Mouse (Mus musculus) midbrain, embryonic 14.5 days (tissue): ENCODE results near the gene Siah1a. TPM values are rescaled to one million over a fixed set of nuclear protein-coding genes. Genes with fewer than 3 reads are reported as not detected.

ENCODE experiments used
- ATAC-seq: fragments of 200-750 bp; cut with Nextera tagmentation; 2 replicates; pipeline ENCODE4 v1.8.0; 2017; ENCODE audit warnings: moderate number of reproducible peaks, moderate library complexity; ENCODE audit not compliant: low FRiP score, low TSS enrichment
- DNase-seq: peaks from one replicate; pipeline ENCODE4 v3.0.0-alpha.2; 2015
- H3K27ac ChIP-seq: fragments of 300-500 bp; sonication (generic); replicated peaks from 2 replicates; pipeline ENCODE4 v1.5.1; 2014; ENCODE audit warnings: mild to moderate bottlenecking, low read depth, low read length, moderate library complexity
- H3K27me3 ChIP-seq: fragments of 300-500 bp; sonication (generic); 2 replicates; pipeline ENCODE4 v1.6.1; 2014; ENCODE audit warnings: low read length, control low read depth, mixed read lengths; ENCODE audit not compliant: control insufficient read depth, insufficient read depth
- H3K36me3 ChIP-seq: fragments of 300-500 bp; sonication (generic); 2 replicates; pipeline ENCODE4 v1.6.1; 2014; ENCODE audit warnings: low read length, control low read depth; ENCODE audit not compliant: control insufficient read depth, insufficient read depth
- H3K4me1 ChIP-seq: fragments of 300-500 bp; sonication (generic); 2 replicates; pipeline ENCODE4 v1.6.1; 2014; ENCODE audit warnings: mild to moderate bottlenecking, antibody characterized with exemption, low read length, control low read depth; ENCODE audit not compliant: control insufficient read depth, insufficient read depth
- H3K4me2 ChIP-seq: fragments of 300-500 bp; sonication (generic); 2 replicates; pipeline ENCODE4 v1.6.1; 2014; ENCODE audit warnings: mild to moderate bottlenecking, low read length, moderate library complexity
- H3K4me3 ChIP-seq: fragments of 300-500 bp; sonication (generic); replicated peaks from 2 replicates; pipeline ENCODE4 v1.5.1; 2014; ENCODE audit warnings: low read depth, low read length
- H3K9ac ChIP-seq: fragments of 300-500 bp; sonication (generic); replicated peaks from 2 replicates; pipeline ENCODE4 v1.6.1; 2014; ENCODE audit warnings: mild to moderate bottlenecking, low read length, moderate library complexity
- H3K9me3 ChIP-seq: fragments of 300-500 bp; sonication (generic); 2 replicates; pipeline ENCODE4 v1.6.1; 2016; ENCODE audit warnings: low read length, control low read depth, mixed read lengths; ENCODE audit not compliant: control insufficient read depth
- WGBS: fragments of 180-500 bp; shearing (Covaris S2); extraction: QIAGEN DNeasy Blood & Tissue Kit; methylation state at CpG from one replicate; pipeline ENCODE4 v1.1.7; 2014; 5-methylcytosine and 5-hydroxymethylcytosine counted together
- polyA plus RNA-seq: library from polyadenylated mRNA; unstranded; fragments of >200 nt; fragmentation: Nextera tagmentation; extraction: Ambion mirVana; gene quantifications from 2 replicates; pipeline ENCODE4 v1.2.1, GENCODE M21; 2014

Siah1a gene
- polyA plus RNA-seq = 105 and 107 TPM in 2 replicates

DNA sequence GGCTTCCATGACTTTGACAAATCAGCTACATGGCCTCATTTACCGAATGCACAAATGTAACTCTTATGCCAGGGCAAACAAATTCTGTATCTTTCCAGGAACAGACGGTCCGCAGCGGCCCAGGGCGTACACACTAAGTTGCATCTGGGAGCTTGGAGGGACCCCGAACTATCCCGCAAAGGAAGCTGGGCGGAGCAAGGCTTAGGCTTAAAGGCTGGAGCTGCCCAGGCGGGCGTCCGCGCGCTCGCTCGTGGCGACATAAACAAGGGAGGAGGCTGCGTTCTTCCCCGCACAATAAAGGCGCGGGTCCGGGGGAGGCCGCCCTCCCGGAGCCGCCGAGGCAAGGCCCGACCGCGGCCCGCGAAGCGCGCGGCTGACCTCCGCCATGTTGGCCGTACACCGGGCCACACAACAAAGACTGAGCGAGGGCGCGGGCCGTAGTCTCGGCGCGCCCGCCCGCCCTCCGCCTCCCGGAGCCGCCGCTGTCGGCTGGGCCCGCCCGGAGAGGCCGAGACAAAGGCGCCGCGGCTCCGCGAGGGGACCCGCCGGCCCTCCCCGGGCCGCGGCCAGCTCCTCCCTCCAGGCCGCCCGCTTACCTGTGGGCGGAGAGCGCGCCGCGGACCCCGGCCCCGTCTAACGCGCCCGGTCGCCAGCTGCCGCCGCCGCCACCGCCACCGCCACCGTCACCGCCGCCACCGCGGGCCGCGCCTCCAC, at the start of gene Siah1a, which contains the start of gene Gm10638:
Siah1a (minus strand) TSS at position 714 of the 714 bp plus-strand sequence.
Gm10638 (plus strand) TSS at position 479 of the 714 bp plus-strand sequence.
- H3K27me3 ChIP-seq = no peaks in the 10 kb centered on the region
- WGBS = under 1% methylated on average over 71 of the region's 88 CpGs

DNA sequence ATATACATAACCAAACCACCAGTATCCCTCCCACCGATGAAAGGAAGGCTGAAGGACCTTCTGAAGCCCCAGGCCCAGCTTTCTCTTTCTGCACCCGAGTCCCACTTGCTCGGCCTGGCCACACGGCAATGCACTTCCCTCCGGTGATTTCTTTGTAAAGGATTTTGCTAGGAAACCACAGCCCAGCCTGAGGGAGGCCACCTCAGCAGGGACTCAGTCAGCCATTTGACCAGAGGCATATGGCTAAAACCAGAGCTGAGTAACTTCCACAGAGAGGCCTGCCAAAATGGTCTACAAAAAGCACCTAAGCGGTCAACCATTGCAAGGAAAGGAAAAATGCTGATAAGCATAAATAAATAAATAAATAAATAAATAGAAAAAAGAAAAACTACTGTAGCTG, 49.0 kb upstream of the Siah1a start:
- Histone ChIP-seq H3K4me2 (no peak overlapping the region), H3K4me1 (no peaks in the 10 kb centered on the region), H3K9ac (no peak overlapping the region), H3K36me3 (no peaks in the 10 kb centered on the region), H3K27me3 (no peaks in the 10 kb centered on the region), H3K27ac (no peak overlapping the region), H3K9me3 (no peaks in the 10 kb centered on the region), H3K4me3 (no peak overlapping the region)
- DNase-seq = no peak
- no peak for ATAC-seq
- 38% methylated on average over 6 of the region's 6 CpGs for whole genome bisulfite sequencing

More for the DNA sequence above, at the start of gene Siah1a, which contains the start of gene Gm10638:
- ATAC-seq (peak; percentile 87), DNase-seq (peak; percentile 81)
- H3K4me1 ChIP-seq = peaks cover 22% of the 10 kb centered on the region
- peak within 1 kb of the TSS; percentile 90 for H3K4me3 ChIP-seq
- H3K9me3 ChIP-seq = no peaks in the 10 kb centered on the region
- no peaks in the 10 kb centered on the region for H3K36me3 ChIP-seq
- peak within 1 kb of the TSS; percentile 99 for H3K27ac ChIP-seq
- H3K4me2 ChIP-seq = peak within 1 kb of the TSS; percentile 68
- H3K9ac ChIP-seq = peak within 1 kb of the TSS; percentile 97

DNA sequence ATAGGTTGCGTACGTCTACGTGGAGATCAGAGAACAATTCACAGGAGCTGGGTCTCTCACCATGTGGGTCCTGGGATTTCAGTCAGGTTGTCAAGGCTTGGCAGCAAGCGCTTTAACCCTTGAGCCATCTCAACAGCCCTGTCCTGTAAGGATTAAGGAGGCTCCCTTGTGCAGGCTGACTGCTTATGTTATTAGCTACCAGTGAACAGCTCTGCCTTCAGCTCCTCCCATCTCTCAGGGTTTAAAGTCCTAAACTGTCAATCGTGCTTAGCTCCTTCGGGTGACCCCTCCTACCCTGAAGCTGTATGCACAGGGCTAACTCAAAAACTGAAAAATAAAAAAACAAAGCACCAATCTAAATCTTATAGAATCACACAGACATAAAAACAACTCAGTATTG, 45.8 kb upstream of the Siah1a start:
- Histone ChIP-seq H3K4me2 (no peak overlapping the region), H3K4me3 (no peak overlapping the region), H3K36me3 (no peaks in the 10 kb centered on the region), H3K4me1 (no peaks in the 10 kb centered on the region), H3K27me3 (no peaks in the 10 kb centered on the region), H3K9me3 (no peaks in the 10 kb centered on the region), H3K9ac (no peak overlapping the region), H3K27ac (no peak overlapping the region)
- ATAC-seq (no peak), DNase-seq (peak; percentile 11)
- WGBS = 46% methylated on average over 6 of the region's 6 CpGs

DNA sequence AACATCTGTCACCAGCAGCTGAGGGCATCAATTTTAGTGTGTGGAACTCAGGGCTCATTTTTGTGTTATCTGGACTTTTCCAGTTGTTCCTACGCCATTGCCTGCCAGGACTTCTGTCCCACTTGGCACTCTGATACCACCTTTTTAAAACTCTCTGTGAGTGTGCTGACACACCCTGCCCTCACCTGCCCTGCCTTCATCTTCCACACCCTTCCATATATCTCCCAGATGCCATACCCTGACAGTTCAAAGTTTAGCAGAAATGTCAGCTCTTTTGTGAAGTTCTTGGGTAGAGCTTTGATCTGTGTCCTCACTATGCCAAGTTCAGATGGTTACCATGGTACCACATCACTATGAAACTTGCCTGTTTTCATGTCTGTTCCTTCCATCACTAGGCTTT, 43.8 kb upstream of the Siah1a start:
- DNase-seq = no peak
- WGBS = 87% methylated on average over 1 of the region's 1 CpGs
- Histone ChIP-seq H3K27me3 (no peaks in the 10 kb centered on the region), H3K4me3 (no peak overlapping the region), H3K27ac (no peak overlapping the region), H3K9ac (no peak overlapping the region), H3K36me3 (no peaks in the 10 kb centered on the region), H3K4me1 (no peaks in the 10 kb centered on the region), H3K9me3 (no peaks in the 10 kb centered on the region), H3K4me2 (no peak overlapping the region)
- no peak for ATAC-seq

DNA sequence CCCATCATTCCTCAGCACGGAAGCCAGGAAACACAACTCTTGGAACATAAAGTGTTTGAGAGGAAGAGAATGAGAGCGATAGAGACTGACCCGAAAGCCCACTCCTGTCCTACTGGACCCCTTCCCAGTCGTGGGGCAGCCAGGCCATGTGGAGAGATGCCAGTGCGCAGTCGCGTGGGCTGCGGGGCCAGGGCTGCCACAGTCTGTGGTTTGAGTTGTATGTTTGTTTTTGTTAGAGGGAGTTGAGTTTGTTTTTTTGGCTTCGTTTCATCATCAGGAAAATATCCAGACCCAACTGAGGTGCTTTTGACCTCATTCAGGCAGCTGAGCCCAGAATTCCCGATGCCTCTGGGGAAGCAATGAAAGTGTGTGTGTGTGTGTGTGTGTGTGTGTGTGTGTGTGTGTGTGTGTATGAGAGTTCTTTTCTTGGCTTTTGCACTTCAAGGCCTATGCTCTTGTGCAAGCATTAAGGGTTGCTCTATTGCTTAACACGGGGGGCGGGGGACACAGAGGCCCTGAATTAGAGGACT, 42.2 kb upstream of the Siah1a start:
- Histone ChIP-seq H3K4me1 (no peaks in the 10 kb centered on the region), H3K4me3 (no peak overlapping the region), H3K9me3 (no peaks in the 10 kb centered on the region), H3K9ac (no peak overlapping the region), H3K4me2 (no peak overlapping the region), H3K27me3 (no peaks in the 10 kb centered on the region), H3K36me3 (no peaks in the 10 kb centered on the region), H3K27ac (no peak overlapping the region)
- ATAC-seq (no peak), DNase-seq (peak; percentile 2)
- 88% methylated on average over 12 of the region's 12 CpGs for WGBS

DNA sequence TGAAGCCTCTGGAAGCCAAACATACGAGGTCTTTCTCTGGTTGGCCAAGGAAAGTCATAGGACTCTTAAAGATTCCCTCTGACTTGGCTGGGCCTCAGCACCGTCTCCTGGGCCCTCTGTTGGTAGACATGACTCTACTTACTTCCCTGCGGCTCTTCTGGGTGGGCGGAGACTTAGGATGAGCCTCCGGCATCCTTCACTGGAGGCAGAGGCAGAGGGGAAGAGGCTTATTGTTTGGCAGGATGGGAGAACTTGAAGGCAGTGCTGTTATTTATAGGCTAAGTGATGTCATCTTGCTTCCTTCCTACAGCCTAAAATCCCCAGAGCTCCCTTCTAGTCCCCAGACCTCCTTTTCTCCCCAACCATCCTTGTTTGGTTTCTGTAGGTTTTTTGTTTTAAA, 40.8 kb upstream of the Siah1a start:
- H3K27me3 ChIP-seq = no peaks in the 10 kb centered on the region
- ATAC-seq (no peak), DNase-seq (no peak)
- H3K36me3 ChIP-seq = no peaks in the 10 kb centered on the region
- WGBS = 50% methylated on average over 5 of the region's 5 CpGs
- no peaks in the 10 kb centered on the region for H3K4me1 ChIP-seq
- H3K9me3 ChIP-seq = no peaks in the 10 kb centered on the region
- no peak overlapping the region for H3K4me3 ChIP-seq
- H3K27ac ChIP-seq = no peak overlapping the region
- H3K4me2 ChIP-seq = no peak overlapping the region
- no peak overlapping the region for H3K9ac ChIP-seq

DNA sequence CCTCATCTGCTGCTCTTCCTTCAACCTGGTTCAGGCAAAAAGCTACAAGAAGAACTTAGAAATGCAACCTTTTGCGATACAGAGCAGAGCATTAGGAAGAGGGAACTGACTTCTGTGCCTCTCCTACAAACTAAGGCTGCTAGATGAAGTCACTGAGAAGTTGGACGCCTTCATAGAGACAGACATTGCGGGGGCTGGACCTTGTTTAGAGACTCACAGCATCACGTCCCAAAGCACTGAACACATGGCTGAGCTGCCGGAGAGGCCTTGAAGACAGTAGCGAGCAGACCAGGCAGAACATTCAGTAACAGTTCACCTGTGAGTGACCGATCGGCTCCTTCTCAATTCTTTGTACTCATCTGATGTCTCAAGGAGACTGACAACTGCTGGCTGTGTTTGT, 35.4 kb upstream of the Siah1a start:
- ATAC-seq = no peak
- WGBS = 94% methylated on average over 8 of the region's 8 CpGs
- DNase-seq = no peak
- H3K4me1 ChIP-seq = no peaks in the 10 kb centered on the region
- no peak overlapping the region for H3K4me2 ChIP-seq
- H3K36me3 ChIP-seq = no peaks in the 10 kb centered on the region
- no peaks in the 10 kb centered on the region for H3K9me3 ChIP-seq
- H3K4me3 ChIP-seq = no peak overlapping the region
- no peak overlapping the region for H3K27ac ChIP-seq
- H3K9ac ChIP-seq = no peak overlapping the region
- no peaks in the 10 kb centered on the region for H3K27me3 ChIP-seq

DNA sequence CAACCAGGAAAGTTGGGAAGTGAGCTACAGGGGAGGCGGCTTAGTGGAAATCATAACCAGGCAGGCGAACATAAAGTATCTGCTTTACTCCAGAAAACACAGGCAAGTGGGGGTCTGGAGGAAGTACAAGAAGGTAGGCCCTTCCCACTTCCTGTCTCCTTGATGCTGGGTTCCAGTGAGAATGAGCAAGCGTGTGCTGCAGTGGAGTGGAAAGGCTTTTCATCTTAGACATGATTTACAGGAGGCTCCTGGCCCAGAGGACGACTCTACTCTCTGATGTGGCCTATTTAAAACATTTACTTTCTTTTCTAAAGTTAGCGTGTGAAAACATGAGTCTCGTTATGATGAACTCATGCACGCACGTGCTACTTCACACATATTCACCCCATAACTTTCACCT, 33.5 kb upstream of the Siah1a start:
- DNase-seq (no peak), ATAC-seq (no peak)
- H3K4me2 ChIP-seq = no peak overlapping the region
- no peaks in the 10 kb centered on the region for H3K27me3 ChIP-seq
- no peaks in the 10 kb centered on the region for H3K36me3 ChIP-seq
- no peak overlapping the region for H3K27ac ChIP-seq
- 89% methylated on average over 8 of the region's 8 CpGs for WGBS
- H3K4me3 ChIP-seq = no peak overlapping the region
- no peaks in the 10 kb centered on the region for H3K9me3 ChIP-seq
- H3K9ac ChIP-seq = no peak overlapping the region
- H3K4me1 ChIP-seq = no peaks in the 10 kb centered on the region
